Mouse (Mus musculus) small intestine, adult 2 months (tissue): ENCODE measurements around the gene Fam187b.

Experiments used
- CTCF ChIP-seq: fragments of 200-500 bp; IDR thresholded peaks from 2 replicates; pipeline ENCODE4 v1.5.1; 2012; ENCODE audit warnings: low read depth, mild to moderate bottlenecking, control low read depth, inconsistent platforms, low read length, moderate library complexity, mixed read lengths; ENCODE audit not compliant: insufficient replicate concordance, insufficient read length; ENCODE audit errors: extremely low read depth
- POLR2A ChIP-seq: fragments of 200-500 bp; IDR thresholded peaks from 2 replicates; pipeline ENCODE4 v1.6.1; 2012; ENCODE audit warnings: low read depth, mild to moderate bottlenecking, control low read depth, inconsistent platforms, low read length, moderate library complexity

GRCm38 (mm10) chr7:30924071-30924470 lies 49.5 kb upstream of the Fam187b start:
- TF ChIP-seq POLR2A: no peak
- TF ChIP-seq CTCF: no peak
